Mouse (Mus musculus) midbrain, embryonic 11.5 days (tissue): ENCODE data around the gene Arhgef6. TPM values are rescaled to one million over a fixed set of nuclear protein-coding genes. Genes with fewer than 3 reads are reported as not detected.

Experiments
- ATAC-seq: fragments of 200-750 bp; cut with Nextera tagmentation; 2 replicates; pipeline ENCODE4 v1.8.0; 2017; ENCODE audit warnings: moderate TSS enrichment, moderate library complexity; ENCODE audit not compliant: low FRiP score
- DNase-seq: peaks from one replicate; pipeline ENCODE4 v3.0.0; 2015; ENCODE audit warnings: low spot score; ENCODE audit errors: missing footprints
- H3K27ac ChIP-seq: fragments of 300-500 bp; sonication (generic); 2 replicates; pipeline ENCODE4 v1.5.1; 2014; ENCODE audit warnings: low read depth, low read length
- H3K27me3 ChIP-seq: fragments of 300-500 bp; sonication (generic); 2 replicates; pipeline ENCODE4 v1.6.1; 2014; ENCODE audit warnings: mild to moderate bottlenecking, low read length, moderate library complexity, mixed read lengths; ENCODE audit not compliant: control insufficient read depth, insufficient read depth
- H3K36me3 ChIP-seq: fragments of 300-500 bp; sonication (generic); 2 replicates; pipeline ENCODE4 v1.6.1; 2014; ENCODE audit warnings: mild to moderate bottlenecking, low read length, moderate library complexity, mixed read lengths; ENCODE audit not compliant: control insufficient read depth, insufficient read depth
- H3K4me1 ChIP-seq: fragments of 300-500 bp; sonication (generic); 2 replicates; pipeline ENCODE4 v1.6.1; 2014; ENCODE audit warnings: low read length; ENCODE audit not compliant: control insufficient read depth, insufficient read depth
- H3K4me2 ChIP-seq: fragments of 300-500 bp; sonication (generic); 2 replicates; pipeline ENCODE4 v1.6.1; 2014; ENCODE audit warnings: mild to moderate bottlenecking, moderate library complexity
- H3K4me3 ChIP-seq: fragments of 300-500 bp; sonication (generic); 2 replicates; pipeline ENCODE4 v1.5.1; 2014; ENCODE audit warnings: low read depth, low read length
- H3K9ac ChIP-seq: fragments of 300-500 bp; sonication (generic); 2 replicates; pipeline ENCODE4 v1.6.1; 2014; ENCODE audit warnings: low read length
- H3K9me3 ChIP-seq: fragments of 300-500 bp; sonication (generic); 2 replicates; pipeline ENCODE4 v1.6.1; 2016; ENCODE audit warnings: low read length; ENCODE audit not compliant: control insufficient read depth
- WGBS: fragments of 180-500 bp; shearing (Covaris S2); extraction: QIAGEN DNeasy Blood & Tissue Kit; methylation state at CpG from one replicate; pipeline ENCODE4 v1.1.7; 2014; 5-methylcytosine and 5-hydroxymethylcytosine counted together
- polyA plus RNA-seq: library from polyadenylated mRNA; unstranded; fragments of >200 nt; fragmentation: Nextera tagmentation; extraction: Ambion mirVana; gene quantifications from 2 replicates; pipeline ENCODE4 v1.2.1, GENCODE M21; 2014

Gene Arhgef6
- polyA plus RNA-seq, 1 experiment from 2014 or later = 7.8 TPM

DNA sequence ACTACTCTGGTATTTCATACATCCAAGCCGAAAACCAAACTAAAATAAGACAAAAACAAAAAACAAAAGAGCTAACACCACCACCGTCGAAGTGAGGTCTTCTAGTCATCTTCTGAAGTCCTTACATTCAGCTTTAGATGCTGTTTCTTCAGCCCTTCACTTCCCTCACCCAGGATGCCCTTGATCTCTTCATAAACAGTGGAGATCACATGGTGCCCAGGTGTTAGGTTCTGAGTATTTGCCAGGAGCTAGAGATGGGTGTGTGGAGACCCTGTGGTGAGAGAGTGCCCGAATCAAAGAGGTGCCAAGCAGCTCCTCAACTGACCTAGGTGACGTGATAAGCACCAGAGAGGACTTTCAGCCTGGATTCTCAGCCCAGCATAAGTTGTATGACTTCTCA, 149.2 kb downstream of the Arhgef6 start:
- H3K4me2 ChIP-seq = no peak overlapping the region
- H3K4me1 ChIP-seq = no peaks in the 10 kb centered on the region
- no peak overlapping the region for H3K4me3 ChIP-seq
- no peaks in the 10 kb centered on the region for H3K36me3 ChIP-seq
- no peaks in the 10 kb centered on the region for H3K9me3 ChIP-seq
- DNase-seq (no peak), ATAC-seq (no peak)
- H3K27me3 ChIP-seq = no peaks in the 10 kb centered on the region
- H3K9ac ChIP-seq = no peak overlapping the region
- H3K27ac ChIP-seq = no peak overlapping the region
- 76% methylated on average over 5 of the region's 5 CpGs for WGBS

DNA sequence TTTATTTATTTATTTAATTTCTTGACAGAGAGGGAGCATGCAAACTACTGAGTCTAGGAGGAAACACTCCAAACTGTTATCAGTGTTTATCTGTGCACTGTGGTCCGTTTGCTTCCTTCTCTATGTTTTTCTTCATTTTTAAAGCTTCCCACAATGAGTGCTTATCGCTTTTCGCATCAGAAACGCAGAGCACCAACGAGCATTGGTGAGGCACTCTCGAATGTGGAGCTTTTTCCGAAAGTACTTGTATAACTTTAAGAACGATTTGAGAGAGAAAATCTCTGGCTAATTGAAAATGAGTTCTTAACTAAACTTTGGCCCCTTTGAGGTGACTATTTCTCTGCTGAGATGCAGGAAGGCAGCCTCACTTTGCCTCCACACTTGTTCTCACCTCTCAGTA, 151.2 kb downstream of the Arhgef6 start:
- ATAC-seq (no peak), DNase-seq (no peak)
- Histone ChIP-seq H3K4me1 (no peaks in the 10 kb centered on the region), H3K9me3 (no peaks in the 10 kb centered on the region), H3K27ac (no peak overlapping the region), H3K27me3 (no peaks in the 10 kb centered on the region), H3K9ac (no peak overlapping the region), H3K4me2 (no peak overlapping the region), H3K4me3 (no peak overlapping the region), H3K36me3 (no peaks in the 10 kb centered on the region)
- 83% methylated on average over 8 of the region's 8 CpGs for WGBS

DNA sequence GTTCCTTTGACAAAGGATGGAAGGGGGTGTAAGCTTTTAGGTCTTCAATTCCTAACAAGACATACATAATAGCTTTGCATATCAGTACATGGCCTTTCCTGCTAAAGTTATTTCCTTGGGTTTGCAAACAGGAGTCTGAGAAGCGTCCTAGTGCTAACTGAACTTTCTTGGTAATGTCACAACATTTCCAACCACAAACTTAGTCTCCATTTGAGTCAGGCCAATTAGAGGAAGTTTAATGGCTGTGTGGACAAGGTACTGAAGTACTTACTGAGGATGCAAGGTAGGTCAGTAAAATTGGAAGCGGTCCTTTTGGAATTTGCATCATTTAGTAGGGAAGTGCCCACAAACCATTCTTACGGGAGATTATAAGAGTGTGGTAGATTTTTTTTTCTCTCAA, 155.2 kb downstream of the Arhgef6 start:
- Histone ChIP-seq H3K4me1 (no peaks in the 10 kb centered on the region), H3K36me3 (no peaks in the 10 kb centered on the region), H3K9me3 (no peaks in the 10 kb centered on the region), H3K4me2 (no peak overlapping the region), H3K27me3 (no peaks in the 10 kb centered on the region), H3K9ac (no peak overlapping the region), H3K4me3 (no peak overlapping the region), H3K27ac (no peak overlapping the region)
- WGBS = 94% methylated on average over 3 of the region's 3 CpGs
- DNase-seq (no peak), ATAC-seq (no peak)

DNA sequence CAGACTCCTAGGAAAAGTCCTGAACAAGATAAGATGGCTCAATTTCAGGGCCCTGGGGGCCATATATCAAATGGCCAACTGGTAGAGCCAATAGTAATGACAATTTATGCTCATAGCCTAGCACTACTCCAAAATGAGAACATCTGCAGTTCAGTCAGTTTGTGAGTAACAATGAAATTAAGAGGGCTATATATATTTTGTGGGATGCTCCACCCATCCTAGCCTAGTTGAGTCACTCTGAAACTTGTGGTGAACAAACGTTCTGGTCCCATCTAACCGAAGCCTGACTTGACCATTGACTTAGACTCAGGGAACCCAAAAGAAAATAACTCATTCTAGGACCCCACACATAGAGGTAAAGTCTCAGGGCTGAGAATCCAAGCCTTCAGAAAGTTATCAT, 156.1 kb downstream of the Arhgef6 start:
- Histone ChIP-seq H3K4me3 (no peak overlapping the region), H3K27ac (no peak overlapping the region), H3K4me1 (no peaks in the 10 kb centered on the region), H3K27me3 (no peaks in the 10 kb centered on the region), H3K9ac (no peak overlapping the region), H3K4me2 (no peak overlapping the region), H3K9me3 (no peaks in the 10 kb centered on the region), H3K36me3 (no peaks in the 10 kb centered on the region)
- 79% methylated on average over 2 of the region's 2 CpGs for WGBS
- ATAC-seq (no peak), DNase-seq (no peak)

Other genes with a start within 250 kb of the Arhgef6 start
- not detected in 2 replicates for gene Cd40lg, start 126.6 kb downstream of the Arhgef6 start, polyA plus RNA-seq
- 282 and 296 TPM in 2 replicates for gene Rbmx, start 54.3 kb upstream of the Arhgef6 start, polyA plus RNA-seq
- not detected in 2 replicates for gene Gm364, start 70.4 kb upstream of the Arhgef6 start, polyA plus RNA-seq
- 0.11 TPM in 1 of 2 replicates, not detected in the other for gene Gpr101, start 165.0 kb upstream of the Arhgef6 start, polyA plus RNA-seq